Mouse (Mus musculus) neural tube, embryonic 14.5 days (tissue): Measurements from ENCODE around the gene Upk3bl. TPM values are rescaled to one million over a fixed set of nuclear protein-coding genes. Genes with fewer than 3 reads are reported as not detected.

Source experiments
- ATAC-seq: fragments of 200-750 bp; cut with Nextera tagmentation; 2 replicates; pipeline ENCODE4 v1.8.0; 2017; ENCODE audit warnings: low read depth, mild to moderate bottlenecking, moderate TSS enrichment, moderate library complexity
- H3K27ac ChIP-seq: fragments of 300-500 bp; sonication (generic); 2 replicates; pipeline ENCODE4 v1.5.1; 2014; ENCODE audit warnings: low read depth, mild to moderate bottlenecking, control low read depth, low read length, moderate library complexity, mixed read lengths
- H3K27me3 ChIP-seq: fragments of 300-500 bp; sonication (generic); 2 replicates; pipeline ENCODE4 v1.6.1; 2014; ENCODE audit warnings: low read length; ENCODE audit not compliant: control insufficient read depth, insufficient read depth
- H3K36me3 ChIP-seq: fragments of 300-500 bp; sonication (generic); 2 replicates; pipeline ENCODE4 v1.6.1; 2014; ENCODE audit warnings: low read length, mixed read lengths; ENCODE audit not compliant: control insufficient read depth, insufficient read depth
- H3K4me1 ChIP-seq: fragments of 300-500 bp; sonication (generic); 2 replicates; pipeline ENCODE4 v1.6.1; 2014; ENCODE audit warnings: low read length; ENCODE audit not compliant: control insufficient read depth, insufficient read depth
- H3K4me2 ChIP-seq: fragments of 300-500 bp; sonication (generic); 2 replicates; pipeline ENCODE4 v1.6.1; 2014; ENCODE audit warnings: mild to moderate bottlenecking, low read depth, low read length, control low read depth
- H3K4me3 ChIP-seq: fragments of 300-500 bp; sonication (generic); 2 replicates; pipeline ENCODE4 v1.5.1; 2014; ENCODE audit warnings: low read depth, low read length, control low read depth, mixed read lengths
- H3K9ac ChIP-seq: fragments of 300-500 bp; sonication (generic); replicated peaks from 2 replicates; pipeline ENCODE4 v1.6.1; 2014; ENCODE audit warnings: low read depth, mild to moderate bottlenecking, control low read depth, low read length, mixed read lengths
- H3K9me3 ChIP-seq: fragments of 300-500 bp; sonication (generic); 2 replicates; pipeline ENCODE4 v1.6.1; 2016; ENCODE audit warnings: low read length; ENCODE audit not compliant: control insufficient read depth
- WGBS: fragments of 180-500 bp; shearing (Covaris S2); extraction: QIAGEN DNeasy Blood & Tissue Kit; methylation state at CpG from one replicate; pipeline ENCODE4 v1.1.7; 2014; 5-methylcytosine and 5-hydroxymethylcytosine counted together
- polyA plus RNA-seq: library from polyadenylated mRNA; unstranded; fragments of >200 nt; fragmentation: Nextera tagmentation; extraction: Ambion mirVana; gene quantifications from 2 replicates; pipeline ENCODE4 v1.2.1, GENCODE M21; 2014

Upk3bl gene
- polyA plus RNA-seq, 1 experiment from 2014 or later, result not detected

GRCm38 (mm10) chr5:136019907-136020306, 34.4 kb upstream of the Upk3bl start:
- H3K4me1 ChIP-seq, result no peaks in the 10 kb centered on the region; the same call in 1 of the 2 replicates
- no peak overlapping the region for H3K27ac ChIP-seq
- no peak overlapping the region for H3K4me3 ChIP-seq
- no peak overlapping the region for H3K9ac ChIP-seq
- WGBS, result 44% methylated on average over 1 of the region's 1 CpGs
- H3K9me3 ChIP-seq, result no peaks in the 10 kb centered on the region
- no peak overlapping the region for H3K4me2 ChIP-seq
- H3K27me3 ChIP-seq, result no peaks in the 10 kb centered on the region
- no peaks in the 10 kb centered on the region for H3K36me3 ChIP-seq
- ATAC-seq, result no peak

- Histone ChIP-seq H3K4me1 (no peaks in the 10 kb centered on the region), H3K9me3 (no peaks in the 10 kb centered on the region), H3K27ac (no peak overlapping the region), H3K9ac (no peak overlapping the region), H3K36me3 (peaks cover 19% of the 10 kb centered on the region), H3K4me2 (no peak overlapping the region), H3K27me3 (no peaks in the 10 kb centered on the region), H3K4me3 (no peak overlapping the region)
- 95% methylated on average over 3 of the region's 3 CpGs for WGBS
- no peak for ATAC-seq
These were observed 28.6 kb upstream of the Upk3bl start for GRCm38 (mm10) chr5:136025712-136026111.

- Histone ChIP-seq H3K27ac (no peak overlapping the region), H3K9ac (no peak overlapping the region), H3K4me2 (no peak overlapping the region), H3K4me1 (no peaks in the 10 kb centered on the region), H3K27me3 (no peaks in the 10 kb centered on the region), H3K4me3 (no peak overlapping the region), H3K36me3 (peaks cover 30% of the 10 kb centered on the region), H3K9me3 (no peaks in the 10 kb centered on the region)
- 83% methylated on average over 9 of the region's 9 CpGs for WGBS
- ATAC-seq, result no peak
These were observed 27.4 kb upstream of the Upk3bl start for GRCm38 (mm10) chr5:136026859-136027258.

GRCm38 (mm10) chr5:136027612-136028311, 26.5 kb upstream of the Upk3bl start:
- WGBS, result 83% methylated on average over 11 of the region's 11 CpGs
- Histone ChIP-seq H3K4me1 (no peaks in the 10 kb centered on the region), H3K9ac (no peak overlapping the region), H3K27ac (no peak overlapping the region), H3K36me3 (peaks cover 33% of the 10 kb centered on the region), H3K4me3 (no peak overlapping the region), H3K4me2 (no peak overlapping the region), H3K27me3 (no peaks in the 10 kb centered on the region), H3K9me3 (no peaks in the 10 kb centered on the region)
- ATAC-seq, result no peak

- no peak for ATAC-seq
These were observed 19.4 kb upstream of the Upk3bl start for GRCm38 (mm10) chr5:136034868-136035267.

GRCm38 (mm10) chr5:136035285-136035684, 19.0 kb upstream of the Upk3bl start:
- WGBS, result 93% methylated on average over 1 of the region's 1 CpGs
- Histone ChIP-seq H3K4me2 (no peak overlapping the region), H3K9me3 (no peaks in the 10 kb centered on the region), H3K27me3 (no peaks in the 10 kb centered on the region), H3K36me3 (peaks cover 16% of the 10 kb centered on the region), H3K4me1 (no peaks in the 10 kb centered on the region), H3K4me3 (no peak overlapping the region), H3K27ac (no peak overlapping the region), H3K9ac (no peak overlapping the region)
- no peak for ATAC-seq

More at GRCm38 (mm10) chr5:136034868-136035267, 19.4 kb upstream of the Upk3bl start:
- Histone ChIP-seq H3K36me3 (peaks cover 16% of the 10 kb centered on the region), H3K27me3 (no peaks in the 10 kb centered on the region), H3K9ac (no peak overlapping the region), H3K27ac (no peak overlapping the region), H3K4me1 (no peaks in the 10 kb centered on the region), H3K4me3 (no peak overlapping the region), H3K4me2 (no peak overlapping the region), H3K9me3 (no peaks in the 10 kb centered on the region)
- 85% methylated on average over 4 of the region's 4 CpGs for WGBS

GRCm38 (mm10) chr5:136036667-136037066, 17.6 kb upstream of the Upk3bl start:
- no peaks in the 10 kb centered on the region for H3K27me3 ChIP-seq
- H3K4me2 ChIP-seq, result no peak overlapping the region
- no peak overlapping the region for H3K9ac ChIP-seq
- ATAC-seq, result no peak
- no peaks in the 10 kb centered on the region for H3K9me3 ChIP-seq
- 78% methylated on average over 1 of the region's 1 CpGs for WGBS
- no peaks in the 10 kb centered on the region for H3K4me1 ChIP-seq
- H3K4me3 ChIP-seq, result no peak overlapping the region
- peaks cover 5% of the 10 kb centered on the region for H3K36me3 ChIP-seq
- H3K27ac ChIP-seq, result no peak overlapping the region

- no peaks in the 10 kb centered on the region for H3K27me3 ChIP-seq
- no peaks in the 10 kb centered on the region for H3K9me3 ChIP-seq
- no peak within 1 kb of the TSS for H3K4me3 ChIP-seq
- 87% methylated on average over 17 of the region's 17 CpGs for WGBS
- no peaks in the 10 kb centered on the region for H3K36me3 ChIP-seq
- H3K4me2 ChIP-seq, result no peak within 1 kb of the TSS
- ATAC-seq, result no peak
- no peak within 1 kb of the TSS for H3K9ac ChIP-seq
- no peak within 1 kb of the TSS for H3K27ac ChIP-seq
- H3K4me1 ChIP-seq, result no peaks in the 10 kb centered on the region
These were observed 15.8 kb upstream of the Upk3bl start, which contains the start of gene Upk3b for GRCm38 (mm10) chr5:136038258-136039214. TSS of gene Upk3b (plus strand) at chr5:136038496.

GRCm38 (mm10) chr5:136040210-136040609, 14.1 kb upstream of the Upk3bl start:
- H3K9me3 ChIP-seq, result no peaks in the 10 kb centered on the region
- no peaks in the 10 kb centered on the region for H3K4me1 ChIP-seq
- no peak overlapping the region for H3K4me2 ChIP-seq
- H3K9ac ChIP-seq, result no peak overlapping the region
- no peaks in the 10 kb centered on the region for H3K36me3 ChIP-seq
- 49% methylated on average over 5 of the region's 5 CpGs for whole genome bisulfite sequencing
- H3K4me3 ChIP-seq, result no peak overlapping the region
- no peak overlapping the region for H3K27ac ChIP-seq
- ATAC-seq, result no peak
- no peaks in the 10 kb centered on the region for H3K27me3 ChIP-seq
